In genomic region chr10:81080008-81080655, GRCm38 (mm10) we compare ENCODE assay signal across 18 mouse cellular contexts. TPM values are rescaled to one million over a fixed set of nuclear protein-coding genes. Genes with fewer than 3 reads are reported as not detected.
A peak's percentile ranks its signal among the peaks of the same experiment; 100 is the strongest.
DNase-seq lines count a peak whose midpoint lies in the region; ATAC-seq and TF ChIP-seq lines count a peak whose summit lies in the region.
"Had no signal": no experiment of that assay in that cellular context is flagged by ENCODE, and none has a peak within 500 bp of the region (broad histone marks: within the 10 kb centered on the region; RNA-seq: fewer than 3 reads in every experiment).

No protein-coding gene starts in this region.

- peaks cover 17% of the 10 kb centered on the region for H3K4me1 ChIP-seq in cerebellum, adult 2 months (ENCODE audit: control insufficient read depth, insufficient read depth, low read length)
- H3K4me1 ChIP-seq: embryonic facial prominence, embryonic 12.5 days; forebrain, embryonic 12.5 days; heart, embryonic 12.5 days; hindbrain, embryonic 15.5 days had no signal

- 33% methylated on average over 31 of the region's 31 CpGs for WGBS in cerebellum, adult 2 months

- TF ChIP-seq POLR2A in cerebellum, adult 2 months (IDR thresholded peaks at IDR 0.05; ENCODE audit: borderline replicate concordance, insufficient read depth, low read length): no peak

- DNase-seq in cerebellum, adult 2 months: peak; percentile 46 to 48
- DNase-seq in gastrocnemius, adult 2 months: no peak
- DNase-seq in gastrocnemius, adult 18-20 months (ENCODE audit: low spot score): no peak
- DNase-seq in brain, adult 2 months (ENCODE audit: low read depth, low spot score): peak; percentile 35
- DNase-seq in cerebellum, postnatal 36 days: peak; percentile 26 to 41
- DNase-seq in kidney, postnatal 36 days: no peak
- DNase-seq: adrenal gland, adult 2 months; adrenal gland, postnatal 25 days; embryo, embryonic 11 days; kidney, adult 2 months had no signal

- no peak for ATAC-seq in cerebellum, adult (ENCODE audit: insufficient number of reproducible peaks, low FRiP score, low TSS enrichment)
- ATAC-seq: forebrain, embryonic 16.5 days; intestine, embryonic 16.5 days had no signal

- TF ChIP-seq CTCF in cerebellum, adult 2 months (IDR thresholded peaks at IDR 0.05; ENCODE audit: borderline replicate concordance, insufficient read depth, low read depth, low read length): no peak
- TF ChIP-seq CTCF in gastrocnemius, adult 2 months (IDR thresholded peaks at IDR 0.05): no peak

- no peaks in the 10 kb centered on the region for H3K27me3 ChIP-seq in cerebellum, adult 2 months (ENCODE audit: control insufficient read depth, insufficient read depth, low read length)
- H3K27me3 ChIP-seq: CH12.LX; embryonic facial prominence, embryonic 12.5 days; forebrain, embryonic 12.5 days; heart, embryonic 12.5 days; hindbrain, embryonic 15.5 days had no signal

- H3K4me3 ChIP-seq in cerebellum, adult 2 months (replicated peaks; ENCODE audit: insufficient read depth, low read depth, low read length): no peak overlapping the region
- H3K4me3 ChIP-seq in gastrocnemius, adult 2 months: no peak overlapping the region
- H3K4me3 ChIP-seq: embryonic facial prominence, embryonic 12.5 days; forebrain, embryonic 12.5 days; heart, embryonic 12.5 days; hindbrain, embryonic 15.5 days had no signal

- intact Hi-C loops in gastrocnemius, adult 2 months (cut with DNase I): loop anchor here (10.0 kb wide), 1 partner anchor 155 kb away; no protein-coding TSS in a partner anchor

- H3K27ac ChIP-seq in cerebellum, adult 2 months (ENCODE audit: insufficient read depth, low read length): no peak overlapping the region
- H3K27ac ChIP-seq in gastrocnemius, adult 2 months: peak overlapping the region; percentile 8; the same call in 1 of the 2 replicates
- H3K27ac ChIP-seq: embryonic facial prominence, embryonic 12.5 days; forebrain, embryonic 12.5 days; hindbrain, embryonic 15.5 days had no signal

RNA-seq across cellular contexts. Expression of gene Thop1, which starts 10.3 kb away (rescaled TPM):
- polyA plus RNA-seq in cerebellum, adult 2 months (2012; rRNA removed): 54.7 and 55.3 TPM in 2 replicates
- 10 to 100 TPM; 25.1 to 25.9 TPM for total RNA-seq in gastrocnemius, adult 2 months (2021)
- 10 to 100 TPM; 21.1 to 26.0 TPM for total RNA-seq in gastrocnemius, adult 18-20 months (2021)

RNA-seq across cellular contexts. Expression of gene Creb3l3, which starts 18.5 kb away (rescaled TPM):
- 0.33 and 0.41 TPM in 2 replicates for polyA plus RNA-seq in cerebellum, adult 2 months (2012; rRNA removed)
- total RNA-seq in gastrocnemius, adult 2 months (2021): not detected
- total RNA-seq in gastrocnemius, adult 18-20 months (2021): under 1 TPM in 1 of 2 experiments, not detected in 1; 0.09 TPM
- total RNA-seq: CH12.LX had no signal

RNA-seq across cellular contexts. Expression of gene Sgta, which starts 20.2 kb away (rescaled TPM):
- 231 and 240 TPM in 2 replicates for polyA plus RNA-seq in cerebellum, adult 2 months (2012; rRNA removed)
- total RNA-seq in gastrocnemius, adult 2 months (2021): 100 to 1,000 TPM; 100 TPM
- 100 to 1,000 TPM; 101 to 103 TPM for total RNA-seq in gastrocnemius, adult 18-20 months (2021)

RNA-seq across cellular contexts. Expression of gene Map2k2, which starts 25.6 kb away (rescaled TPM):
- 161 and 187 TPM in 2 replicates for polyA plus RNA-seq in cerebellum, adult 2 months (2012; rRNA removed)
- 100 to 1,000 TPM; 148 to 187 TPM for total RNA-seq in gastrocnemius, adult 2 months (2021)
- total RNA-seq in gastrocnemius, adult 18-20 months (2021): 100 to 1,000 TPM; 173 to 189 TPM

RNA-seq across cellular contexts. Expression of gene Slc39a3, which starts 42.9 kb away (rescaled TPM):
- 75.2 and 77.0 TPM in 2 replicates for polyA plus RNA-seq in cerebellum, adult 2 months (2012; rRNA removed)
- total RNA-seq in gastrocnemius, adult 2 months (2021): 10 to 100 TPM; 11.6 to 16.0 TPM
- 10 to 100 TPM; 13.7 TPM for total RNA-seq in gastrocnemius, adult 18-20 months (2021)

Comparison
In these comparisons a context has a peak if more than half of its experiments do, and no peak if none do; other contexts are left out.
1. DNase-seq: peak in cerebellum, adult 2 months (2 of 2), brain, adult 2 months (single experiment) and cerebellum, postnatal 36 days (2 of 2); none in gastrocnemius, adult 2 months (single experiment), gastrocnemius, adult 18-20 months (single experiment) and kidney, postnatal 36 days (0 of 2).